Mouse (Mus musculus) forebrain, embryonic 10.5 days (tissue): ENCODE results near the gene Sirt2. TPM values are rescaled to one million over a fixed set of nuclear protein-coding genes. Genes with fewer than 3 reads are reported as not detected.

ENCODE experiments used
- DNase-seq: peaks from one replicate; pipeline ENCODE4 v3.0.0-alpha.2; 2017; ENCODE audit warnings: low spot score; ENCODE audit errors: extremely low spot score
- H3K27ac ChIP-seq: fragments of 300-500 bp; sonication (generic); 2 replicates; pipeline ENCODE4 v1.5.1; 2016; ENCODE audit warnings: mild to moderate bottlenecking
- H3K27me3 ChIP-seq: fragments of 300-500 bp; sonication (generic); 2 replicates; pipeline ENCODE4 v1.6.1; 2016; ENCODE audit warnings: mild to moderate bottlenecking; ENCODE audit not compliant: poor library complexity, severe bottlenecking
- H3K36me3 ChIP-seq: fragments of 300-500 bp; sonication (generic); replicated peaks from 2 replicates; pipeline ENCODE4 v1.6.1; 2016; ENCODE audit warnings: mild to moderate bottlenecking, moderate library complexity
- H3K4me1 ChIP-seq: fragments of 300-500 bp; sonication (generic); 2 replicates; pipeline ENCODE4 v1.6.1; 2016
- H3K4me3 ChIP-seq: fragments of 300-500 bp; sonication (generic); 2 replicates; pipeline ENCODE4 v1.5.1; 2016; ENCODE audit warnings: mild to moderate bottlenecking, moderate library complexity
- H3K9me3 ChIP-seq: fragments of 300-500 bp; sonication (generic); 2 replicates; pipeline ENCODE4 v1.6.1; 2016; ENCODE audit warnings: mild to moderate bottlenecking, moderate library complexity
- WGBS: fragments of 180-500 bp; shearing (Covaris S2); methylation state at CpG from one replicate; pipeline ENCODE4 v1.1.7; 2016; 5-methylcytosine and 5-hydroxymethylcytosine counted together
- polyA plus RNA-seq: library from polyadenylated mRNA; unstranded; fragments of >200 nt; fragmentation: Nextera tagmentation; extraction: Ambion mirVana; gene quantifications from 2 replicates; pipeline ENCODE4 v1.2.1, GENCODE M21; 2016

Sirt2 gene
- polyA plus RNA-seq, 1 experiment from 2014 or later, result 60.8 TPM

DNA sequence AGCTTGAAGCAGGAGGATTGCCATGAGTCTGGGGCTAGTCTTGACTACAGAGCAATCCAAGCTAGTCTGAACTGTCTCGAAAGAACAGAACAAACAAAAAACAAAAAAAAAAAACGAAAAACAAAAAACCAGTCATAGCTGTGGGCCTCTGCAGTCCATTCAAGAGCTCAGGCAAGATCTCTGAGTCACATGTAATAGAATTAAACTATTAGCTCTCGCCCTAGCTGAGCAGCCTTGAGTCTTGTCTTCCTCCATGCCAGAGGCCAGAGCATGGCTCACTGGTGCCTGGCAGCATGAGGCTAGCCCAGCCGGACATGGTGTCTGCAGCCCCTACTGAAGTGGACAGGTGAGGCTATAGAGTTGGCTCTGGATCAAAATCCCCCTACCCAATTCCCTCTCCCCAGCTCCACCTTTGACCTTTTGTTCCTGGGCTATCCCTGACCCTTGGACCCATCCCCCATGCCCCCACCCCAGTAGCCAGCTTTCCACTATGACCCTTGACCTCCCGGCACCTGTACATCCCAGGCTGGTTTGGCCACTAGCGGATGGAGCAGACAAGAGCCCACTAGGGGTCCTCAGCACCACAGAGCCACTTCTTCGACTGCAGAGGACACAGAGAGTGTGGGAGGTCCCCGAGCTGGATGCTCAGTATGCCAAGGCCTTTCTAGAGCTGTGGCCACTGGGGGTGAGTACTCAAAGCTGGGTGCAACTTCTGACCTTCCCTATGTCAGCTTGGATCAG, 23.7 kb downstream of the Sirt2 start:
- H3K36me3 ChIP-seq, result peaks cover 24% of the 10 kb centered on the region
- DNase-seq, result no peak

DNA sequence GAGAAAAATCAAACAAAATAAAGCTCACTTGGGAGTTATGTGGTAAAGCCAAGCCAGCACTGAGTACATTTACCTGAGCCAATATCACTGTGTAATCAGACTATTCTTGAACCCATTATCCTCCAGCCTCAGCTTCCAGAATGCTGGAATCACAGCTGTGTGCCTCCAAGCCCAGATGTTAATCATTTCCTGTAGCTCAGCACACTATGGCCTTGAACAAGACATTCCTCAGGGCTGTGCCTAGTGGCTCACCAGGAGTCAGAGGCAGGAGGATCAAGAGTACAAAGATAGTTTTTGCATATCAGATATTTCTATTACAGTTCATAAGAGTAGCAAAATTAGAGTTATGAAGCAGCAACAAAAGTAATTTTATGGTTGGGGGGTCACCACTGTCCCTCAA, 25.2 kb downstream of the Sirt2 start:
- no peak overlapping the region for H3K4me3 ChIP-seq
- peaks cover 11% of the 10 kb centered on the region; the same call in 1 of the 2 replicates for H3K36me3 ChIP-seq
- DNase-seq, result no peak
- no peaks in the 10 kb centered on the region for H3K9me3 ChIP-seq
- no peaks in the 10 kb centered on the region for H3K27me3 ChIP-seq
- peak overlapping the region; percentile 32; the same call in 1 of the 2 replicates for H3K27ac ChIP-seq
- H3K4me1 ChIP-seq, result peaks cover 39% of the 10 kb centered on the region

More for the DNA sequence above, 23.7 kb downstream of the Sirt2 start:
- no peak overlapping the region for H3K4me3 ChIP-seq
- no peaks in the 10 kb centered on the region for H3K27me3 ChIP-seq
- H3K27ac ChIP-seq, result peak overlapping the region; percentile 12; the same call in 1 of the 2 replicates
- no peaks in the 10 kb centered on the region for H3K9me3 ChIP-seq
- H3K4me1 ChIP-seq, result peaks cover 33% of the 10 kb centered on the region
- 54% methylated on average over 8 of the region's 8 CpGs for WGBS

DNA sequence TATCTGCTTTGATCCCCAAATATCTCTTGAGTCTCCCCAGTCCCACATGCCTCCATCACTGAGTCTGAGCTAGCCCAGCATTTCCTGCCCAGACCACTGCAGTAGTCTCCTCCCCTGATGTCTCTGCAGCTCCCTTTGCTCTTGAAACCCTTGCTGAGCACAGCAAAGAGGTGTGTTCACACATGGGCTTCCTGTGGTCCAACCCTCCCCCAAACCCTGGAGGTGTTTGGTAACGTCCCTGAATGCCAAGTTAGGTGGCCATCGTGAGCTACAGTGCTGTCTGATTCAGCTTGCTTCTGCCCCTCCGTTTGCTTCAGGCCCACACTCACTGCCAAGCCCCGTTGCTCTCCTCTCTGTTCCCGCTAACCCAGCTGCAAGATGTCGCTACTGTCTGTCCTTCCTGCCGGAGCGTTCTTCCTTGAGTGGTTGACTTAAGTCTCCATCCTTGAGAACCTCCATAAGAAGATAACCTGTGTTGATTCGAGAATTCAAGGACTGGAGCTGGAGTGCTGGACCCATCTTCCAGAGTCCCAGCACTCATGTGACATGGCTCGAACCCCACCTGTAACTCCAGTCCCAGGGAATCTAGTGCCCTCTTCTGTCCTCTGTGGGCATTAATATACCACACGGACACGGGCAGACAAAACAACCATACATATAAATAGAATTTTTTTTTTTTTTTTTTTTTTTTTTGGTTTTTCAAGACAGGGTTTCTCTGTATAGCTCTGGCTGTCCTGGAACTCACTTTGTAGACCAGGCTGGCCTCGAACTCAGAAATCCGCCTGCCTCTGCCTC, 26.1 kb downstream of the Sirt2 start:
- H3K36me3 ChIP-seq, result peaks cover 7% of the 10 kb centered on the region; the same call in 1 of the 2 replicates
- peaks cover 43% of the 10 kb centered on the region for H3K4me1 ChIP-seq
- WGBS, result 85% methylated on average over 14 of the region's 14 CpGs
- DNase-seq, result no peak
- no peak overlapping the region for H3K4me3 ChIP-seq
- peak overlapping the region; percentile 32; the same call in 1 of the 2 replicates for H3K27ac ChIP-seq
- H3K27me3 ChIP-seq, result no peaks in the 10 kb centered on the region
- H3K9me3 ChIP-seq, result no peaks in the 10 kb centered on the region

DNA sequence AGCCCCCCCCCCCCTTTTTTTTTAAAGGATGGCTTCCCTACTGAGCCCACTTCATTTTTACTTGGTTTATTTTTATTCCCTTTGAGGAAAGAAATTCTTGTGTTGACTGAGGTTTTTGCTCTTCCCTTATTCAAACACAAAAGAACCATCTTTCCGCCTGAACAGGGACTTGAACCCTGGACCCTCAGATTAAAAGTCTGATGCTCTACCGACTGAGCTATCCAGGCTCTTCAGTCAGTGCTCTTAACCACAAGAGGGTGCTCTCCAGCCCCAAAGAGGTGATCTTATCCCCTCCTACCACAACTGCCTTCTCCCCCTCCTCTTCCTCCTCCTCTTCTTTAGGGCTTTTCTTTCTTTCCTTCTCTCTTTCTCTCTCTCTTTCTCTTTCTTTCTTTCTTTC, 27.3 kb downstream of the Sirt2 start:
- Histone ChIP-seq H3K36me3 (no peaks in the 10 kb centered on the region), H3K4me1 (peaks cover 37% of the 10 kb centered on the region), H3K27me3 (no peaks in the 10 kb centered on the region), H3K9me3 (no peaks in the 10 kb centered on the region), H3K4me3 (no peak overlapping the region), H3K27ac (no peak overlapping the region)
- 55% methylated on average over 2 of the region's 2 CpGs for WGBS
- DNase-seq, result no peak

DNA sequence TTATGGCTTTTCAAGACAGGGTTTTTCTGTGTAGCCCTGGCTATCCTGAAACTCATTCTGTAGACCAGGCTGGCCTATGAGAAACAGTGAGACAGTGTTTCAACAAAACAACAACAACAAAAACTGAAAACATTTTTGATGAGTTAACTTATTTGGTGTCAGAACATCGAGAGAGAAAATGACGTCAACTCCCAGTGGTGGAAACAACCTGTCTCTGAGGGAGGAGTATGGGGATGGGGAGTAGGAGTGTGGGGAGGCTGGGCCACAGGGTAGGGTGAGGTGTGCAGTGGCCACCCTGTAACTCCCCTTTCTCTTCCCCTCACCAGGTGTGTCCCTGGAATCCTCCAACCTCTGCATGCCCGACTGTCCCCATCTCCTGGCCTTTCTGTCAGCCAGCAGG, 28.0 kb downstream of the Sirt2 start:
- Histone ChIP-seq H3K27ac (no peak overlapping the region), H3K9me3 (no peaks in the 10 kb centered on the region), H3K4me1 (peaks cover 31% of the 10 kb centered on the region), H3K36me3 (no peaks in the 10 kb centered on the region), H3K27me3 (no peaks in the 10 kb centered on the region), H3K4me3 (no peak overlapping the region)
- no peak for DNase-seq
- 84% methylated on average over 3 of the region's 3 CpGs for WGBS

DNA sequence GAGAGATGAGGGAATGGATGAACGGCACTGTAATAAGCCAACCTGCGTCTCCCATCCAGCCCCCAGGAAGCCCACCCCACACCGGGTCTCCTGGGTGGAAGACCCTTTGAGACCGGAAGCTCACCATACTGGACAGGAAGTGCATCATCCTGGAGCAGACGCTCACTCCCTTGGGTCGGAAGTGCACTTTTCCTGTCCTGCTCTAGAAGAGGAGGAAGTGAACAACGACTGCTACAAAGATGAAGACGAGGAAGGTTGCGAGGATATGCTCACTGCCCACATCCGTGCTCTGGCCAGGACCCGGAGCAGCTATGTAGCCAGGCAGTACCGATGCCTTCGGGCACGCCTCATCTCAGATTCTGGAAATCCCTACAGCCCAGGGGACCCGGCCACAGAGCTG, 29.3 kb downstream of the Sirt2 start:
- Histone ChIP-seq H3K36me3 (no peaks in the 10 kb centered on the region), H3K27ac (peak overlapping the region; percentile 82), H3K9me3 (no peaks in the 10 kb centered on the region), H3K4me1 (peaks cover 20% of the 10 kb centered on the region), H3K27me3 (no peaks in the 10 kb centered on the region), H3K4me3 (peak overlapping the region; percentile 41; the same call in 1 of the 2 replicates)
- WGBS, result 79% methylated on average over 15 of the region's 15 CpGs
- DNase-seq, result no peak

DNA sequence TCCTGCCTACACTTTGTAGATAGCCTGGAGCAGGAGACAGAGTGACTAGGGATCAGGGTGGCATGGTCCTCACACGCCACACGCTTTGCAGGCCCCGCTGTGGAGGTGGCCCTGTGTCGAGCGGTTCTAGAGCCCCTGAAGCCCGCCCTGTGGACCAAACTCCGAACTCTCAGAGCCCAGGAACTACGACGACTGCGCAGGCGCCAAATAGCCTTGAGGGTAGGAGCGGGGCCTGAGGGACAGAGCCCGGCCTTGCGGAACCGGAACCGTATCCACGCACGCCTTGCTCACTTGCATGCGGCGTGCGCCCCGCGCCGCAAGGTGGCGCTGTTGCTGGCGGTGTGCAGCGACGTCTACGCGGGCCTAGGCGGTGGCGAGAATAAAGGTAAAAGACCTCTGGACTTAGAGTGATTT, 30.0 kb downstream of the Sirt2 start:
- H3K9me3 ChIP-seq, result no peaks in the 10 kb centered on the region
- peaks cover 24% of the 10 kb centered on the region for H3K4me1 ChIP-seq
- WGBS, result 20% methylated on average over 32 of the region's 32 CpGs
- H3K36me3 ChIP-seq, result no peaks in the 10 kb centered on the region
- H3K27me3 ChIP-seq, result no peaks in the 10 kb centered on the region
- peak overlapping the region; percentile 41 for H3K4me3 ChIP-seq
- H3K27ac ChIP-seq, result peak overlapping the region; percentile 82
- DNase-seq, result peak; percentile 77

DNA sequence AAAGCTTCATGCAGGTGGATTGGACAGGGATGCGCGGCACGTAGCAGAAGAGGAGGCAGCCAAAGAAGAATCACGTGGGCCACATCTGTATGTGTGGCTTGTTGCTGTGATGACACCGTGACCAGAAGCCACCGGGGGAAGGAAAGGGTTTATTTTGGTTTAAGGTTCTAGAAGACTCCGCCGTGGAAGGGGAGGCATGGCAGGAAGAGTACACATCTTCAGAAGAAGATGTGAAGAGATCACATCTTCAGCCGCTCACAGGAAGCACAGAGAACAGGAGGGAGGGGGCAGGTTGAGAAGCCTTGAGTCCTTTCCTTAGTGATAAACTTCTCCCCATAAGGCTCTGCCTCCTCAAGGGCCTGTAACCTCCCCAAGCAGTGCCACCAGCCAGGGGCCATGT, 33.5 kb downstream of the Sirt2 start:
- Histone ChIP-seq H3K27ac (no peak overlapping the region), H3K9me3 (no peaks in the 10 kb centered on the region), H3K27me3 (no peaks in the 10 kb centered on the region), H3K4me1 (peaks cover 41% of the 10 kb centered on the region), H3K36me3 (no peaks in the 10 kb centered on the region), H3K4me3 (no peak overlapping the region)
- DNase-seq, result no peak
- WGBS, result 95% methylated on average over 9 of the region's 9 CpGs

DNA sequence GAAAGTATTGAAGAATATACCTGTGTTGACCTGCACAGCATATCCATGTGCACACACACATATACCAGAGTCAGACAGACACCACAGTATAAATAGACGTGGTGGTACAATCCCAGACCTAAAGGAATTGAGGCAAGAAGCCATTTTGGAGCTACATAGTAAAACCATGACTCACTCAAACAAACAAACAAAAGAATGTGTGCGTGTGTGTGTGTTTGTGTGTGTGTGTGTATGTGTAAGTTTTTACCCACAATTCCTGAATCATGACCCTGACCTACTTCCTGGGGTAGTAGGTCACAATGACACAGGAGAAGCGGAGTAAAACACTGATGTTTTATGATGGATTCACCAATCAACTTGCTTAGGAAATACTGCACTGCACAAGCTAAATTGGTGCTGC, 34.9 kb downstream of the Sirt2 start:
- DNase-seq, result no peak
- H3K4me3 ChIP-seq, result no peak overlapping the region
- 86% methylated on average over 3 of the region's 3 CpGs for WGBS
- no peaks in the 10 kb centered on the region for H3K27me3 ChIP-seq
- no peaks in the 10 kb centered on the region for H3K36me3 ChIP-seq
- H3K27ac ChIP-seq, result 0 out of 2 replicates have a peak overlapping the region, but pooled peaks have one; percentile 85
- peaks cover 49% of the 10 kb centered on the region for H3K4me1 ChIP-seq
- no peaks in the 10 kb centered on the region for H3K9me3 ChIP-seq

DNA sequence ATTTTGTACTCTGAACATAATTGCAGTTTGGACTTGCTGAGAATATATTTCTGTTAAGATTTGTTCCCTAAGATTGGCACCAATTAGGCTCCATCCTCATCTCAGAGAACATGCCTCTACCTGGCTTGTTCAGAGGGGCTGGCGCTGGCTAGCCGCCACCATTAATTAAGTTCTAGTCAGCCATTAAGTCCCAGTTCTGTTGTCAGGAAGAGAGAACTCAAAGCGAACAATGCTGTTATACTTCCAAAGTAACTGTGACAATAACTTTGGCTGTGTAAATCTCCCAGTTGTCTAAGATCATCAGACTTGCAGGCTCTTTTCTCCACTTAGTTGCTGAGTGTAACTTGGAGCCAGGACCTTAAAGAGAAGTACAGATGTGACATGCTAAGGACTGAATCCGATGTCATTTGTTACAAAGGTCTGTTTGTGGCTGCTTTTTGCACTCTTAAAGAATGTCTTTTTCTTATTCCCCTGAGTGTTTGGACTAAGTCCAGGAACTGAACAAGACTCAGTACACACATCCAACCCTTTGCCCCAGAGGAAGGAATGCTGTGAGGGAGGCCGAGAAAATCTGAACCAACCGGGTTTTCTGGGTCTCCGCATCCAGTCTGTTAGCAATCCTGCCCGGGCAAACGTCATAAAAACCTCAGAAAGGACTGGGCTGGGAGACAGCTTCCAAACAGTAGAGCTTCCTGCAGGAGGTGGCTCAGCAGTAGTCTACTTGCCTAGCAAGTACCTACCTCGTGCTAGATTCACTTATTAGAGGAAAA, 35.6 kb downstream of the Sirt2 start:
- Histone ChIP-seq H3K4me3 (peak overlapping the region; percentile 22; the same call in 1 of the 2 replicates), H3K27me3 (no peaks in the 10 kb centered on the region), H3K9me3 (no peaks in the 10 kb centered on the region), H3K4me1 (peaks cover 47% of the 10 kb centered on the region), H3K36me3 (no peaks in the 10 kb centered on the region), H3K27ac (peak overlapping the region; percentile 85)
- DNase-seq, result no peak
- WGBS, result 39% methylated on average over 10 of the region's 10 CpGs

DNA sequence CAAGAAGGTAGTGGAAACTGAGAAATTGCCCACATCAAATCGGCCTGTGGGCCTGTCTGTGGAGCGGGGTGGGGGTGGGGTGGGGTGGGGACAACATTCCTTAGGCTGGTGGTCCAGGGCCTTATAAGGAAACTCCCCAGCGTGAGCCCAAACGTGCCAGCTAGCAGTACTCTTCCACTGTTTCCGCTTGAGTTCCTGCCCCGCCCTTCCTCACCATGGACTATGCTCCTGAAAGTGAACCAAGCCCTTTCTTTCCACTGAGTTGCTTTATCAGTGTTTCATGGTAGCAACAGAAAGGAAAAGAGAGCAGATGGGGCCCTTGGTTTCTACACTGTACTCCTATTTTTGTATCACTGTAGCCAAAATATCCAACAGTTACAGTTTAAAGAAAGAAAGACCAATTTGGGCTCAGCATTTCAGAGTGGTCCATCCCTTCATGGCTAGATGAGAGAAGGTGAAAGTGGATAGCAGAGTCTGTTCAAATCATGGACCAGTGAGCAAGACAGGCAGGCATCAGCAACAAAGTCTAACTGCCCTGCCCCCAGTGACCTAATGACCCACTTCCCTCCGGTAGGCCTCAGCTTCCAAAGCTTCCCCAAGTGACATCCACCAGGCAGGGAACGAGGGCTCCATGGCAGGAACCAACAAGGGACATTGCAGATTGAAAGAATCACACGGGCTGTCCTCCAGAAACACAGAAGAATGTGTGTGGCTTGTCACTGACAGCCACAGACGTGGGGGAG, 36.5 kb downstream of the Sirt2 start:
- H3K4me1 ChIP-seq, result peaks cover 56% of the 10 kb centered on the region
- no peaks in the 10 kb centered on the region for H3K9me3 ChIP-seq
- H3K27ac ChIP-seq, result peak overlapping the region; percentile 85
- no peaks in the 10 kb centered on the region for H3K36me3 ChIP-seq
- WGBS, result 6% methylated on average over 10 of the region's 10 CpGs
- no peaks in the 10 kb centered on the region for H3K27me3 ChIP-seq
- DNase-seq, result peak; percentile 59
- H3K4me3 ChIP-seq, result peak overlapping the region; percentile 22

DNA sequence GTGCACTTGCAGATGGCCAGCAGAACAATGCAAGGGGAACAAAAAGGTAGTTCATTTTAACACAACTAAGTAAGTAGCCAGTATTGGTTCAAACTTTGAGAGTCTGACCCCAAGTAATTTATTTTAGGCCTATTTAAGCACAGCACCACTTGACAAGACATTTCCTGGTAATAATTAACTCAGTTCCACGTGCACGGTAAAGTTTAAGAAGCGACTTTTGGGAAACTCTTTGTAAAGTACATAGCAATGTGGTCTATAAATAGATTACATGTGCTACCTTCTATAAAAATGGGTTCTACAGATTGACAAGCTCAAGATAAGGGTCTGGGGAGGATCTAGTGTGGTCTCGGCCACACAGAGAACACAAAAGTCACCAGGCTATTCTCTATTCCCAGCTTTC, 37.2 kb downstream of the Sirt2 start:
- Histone ChIP-seq H3K36me3 (no peaks in the 10 kb centered on the region), H3K9me3 (no peaks in the 10 kb centered on the region), H3K27me3 (no peaks in the 10 kb centered on the region), H3K4me1 (peaks cover 62% of the 10 kb centered on the region), H3K27ac (peak overlapping the region; percentile 85), H3K4me3 (0 out of 2 replicates have a peak overlapping the region, but pooled peaks have one; percentile 22)
- WGBS, result 80% methylated on average over 4 of the region's 4 CpGs
- DNase-seq, result no peak
